Mouse (Mus musculus) embryo, embryonic 11.5 days (tissue): ENCODE measurements around the gene Dpy19l1.

Experiments
- DNase-seq: peaks from one replicate; pipeline ENCODE4 v3.0.0-alpha.2; 2012; ENCODE audit warnings: low read depth, low spot score

Gene Dpy19l1

GRCm38 (mm10) chr9:24503067-24503857 lies at the start of gene Dpy19l1:
Gene Dpy19l1 (minus strand): TSS chr9:24503140.
- peak; percentile 88 for DNase-seq

GRCm38 (mm10) chr9:24538159-24538558 lies 35.2 kb upstream of the Dpy19l1 start:
- DNase-seq, result no peak

GRCm38 (mm10) chr9:24516575-24517139 lies 13.7 kb upstream of the Dpy19l1 start:
- peak; percentile 40 for DNase-seq

- DNase-seq, result no peak
Measured at GRCm38 (mm10) chr9:24514078-24514469, 11.1 kb upstream of the Dpy19l1 start.

GRCm38 (mm10) chr9:24513290-24514077 lies 10.5 kb upstream of the Dpy19l1 start:
- DNase-seq, result no peak

DNA sequence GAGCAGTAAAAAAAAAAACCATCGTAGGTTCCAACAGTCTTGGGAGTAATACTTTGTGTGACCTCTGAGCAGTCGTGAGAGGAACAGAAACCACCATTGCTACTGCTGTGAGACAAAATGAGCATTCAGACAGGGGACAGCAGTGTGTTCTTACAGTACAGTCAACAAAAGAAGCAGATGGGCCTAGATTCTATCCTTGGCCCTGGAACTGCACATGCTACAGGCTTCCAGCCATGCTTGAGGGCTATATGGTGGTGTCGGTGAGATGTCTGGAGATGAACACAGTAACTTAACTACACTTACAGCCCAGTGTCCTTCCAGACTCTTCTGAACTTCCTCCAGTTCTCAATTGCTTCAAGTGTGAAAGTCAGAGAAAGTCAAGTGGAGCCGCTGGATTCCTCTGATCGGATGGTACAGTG lies 9.2 kb upstream of the Dpy19l1 start:
- no peak for DNase-seq

GRCm38 (mm10) chr9:24511371-24512120 lies 8.6 kb upstream of the Dpy19l1 start:
- DNase-seq, result no peak

DNA sequence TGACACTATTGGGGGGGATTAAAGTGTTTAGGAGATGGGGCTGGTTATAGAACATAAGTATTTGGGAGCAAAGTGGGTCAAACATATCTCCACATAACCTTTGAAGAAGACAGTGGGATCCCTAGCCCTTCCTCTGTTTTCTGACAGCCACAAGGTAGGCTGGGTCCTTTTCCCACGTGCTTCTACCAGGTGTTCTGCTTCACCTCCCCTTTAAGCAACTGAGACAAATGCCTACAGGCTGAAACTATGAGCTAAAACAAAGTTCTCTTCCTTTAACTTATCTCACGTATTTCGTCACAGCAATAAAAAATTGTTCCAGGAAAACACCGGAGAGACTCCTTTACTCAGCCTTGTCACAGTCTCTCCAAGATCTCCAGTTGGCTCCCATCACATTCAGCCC lies 5.9 kb upstream of the Dpy19l1 start:
- no peak for DNase-seq

GRCm38 (mm10) chr9:24506510-24506909 lies 3.6 kb upstream of the Dpy19l1 start:
- no peak for DNase-seq

- DNase-seq, result no peak
Measured at GRCm38 (mm10) chr9:24505017-24505763, 2.2 kb upstream of the Dpy19l1 start.

- no peak for DNase-seq
Measured at GRCm38 (mm10) chr9:24504381-24504780, 1.4 kb upstream of the Dpy19l1 start.

DNA sequence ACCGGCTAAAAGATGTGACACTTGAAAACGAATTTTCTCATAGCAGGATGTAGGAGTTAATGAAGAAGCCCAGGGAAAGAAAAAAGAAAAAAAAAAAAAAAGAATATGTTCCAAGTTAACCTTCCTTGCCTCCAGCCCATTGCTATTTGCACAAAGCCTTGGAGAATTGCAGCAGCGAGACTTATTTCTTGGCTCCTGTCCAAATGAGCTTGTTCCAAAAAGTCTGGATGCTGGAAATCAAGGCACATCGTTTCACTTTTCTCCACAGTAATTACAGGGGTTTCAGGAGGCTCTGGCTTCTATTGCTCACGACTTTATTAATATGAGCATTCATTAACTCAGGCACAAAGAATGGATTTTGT lies 899 bp upstream of the Dpy19l1 start:
- DNase-seq, result no peak

DNA sequence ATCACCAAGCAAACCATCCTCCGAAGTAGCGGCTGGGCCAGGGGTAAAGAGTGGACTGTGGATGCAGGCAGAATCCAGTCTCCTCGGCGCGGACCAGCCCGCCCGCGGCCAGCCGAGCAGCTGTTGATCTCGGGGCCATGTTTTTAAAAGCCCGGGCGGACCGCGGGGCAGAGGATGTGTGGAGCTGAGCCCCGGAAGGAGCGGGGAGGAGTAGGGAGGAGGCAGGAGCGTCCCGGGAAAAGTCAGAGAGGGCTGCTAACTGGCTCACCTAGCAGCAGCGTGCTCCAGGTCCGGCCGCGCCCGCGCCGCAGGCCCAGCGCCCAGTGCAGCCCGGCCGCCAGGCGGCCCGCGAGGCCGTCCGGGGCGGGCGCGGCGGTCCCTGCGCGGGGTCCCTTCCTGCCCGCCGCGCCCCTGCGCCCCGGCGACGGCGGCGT lies 352 bp downstream of the Dpy19l1 start:
- DNase-seq, result peak; percentile 36

- DNase-seq, result no peak
Measured at GRCm38 (mm10) chr9:24501618-24502017, 1.3 kb downstream of the Dpy19l1 start.

GRCm38 (mm10) chr9:24496226-24496625 lies 6.7 kb downstream of the Dpy19l1 start:
- DNase-seq, result no peak

- DNase-seq, result no peak
Measured at GRCm38 (mm10) chr9:24490516-24490915, 12.4 kb downstream of the Dpy19l1 start.

- DNase-seq, result no peak
Measured at GRCm38 (mm10) chr9:24488425-24489104, 14.4 kb downstream of the Dpy19l1 start.

DNA sequence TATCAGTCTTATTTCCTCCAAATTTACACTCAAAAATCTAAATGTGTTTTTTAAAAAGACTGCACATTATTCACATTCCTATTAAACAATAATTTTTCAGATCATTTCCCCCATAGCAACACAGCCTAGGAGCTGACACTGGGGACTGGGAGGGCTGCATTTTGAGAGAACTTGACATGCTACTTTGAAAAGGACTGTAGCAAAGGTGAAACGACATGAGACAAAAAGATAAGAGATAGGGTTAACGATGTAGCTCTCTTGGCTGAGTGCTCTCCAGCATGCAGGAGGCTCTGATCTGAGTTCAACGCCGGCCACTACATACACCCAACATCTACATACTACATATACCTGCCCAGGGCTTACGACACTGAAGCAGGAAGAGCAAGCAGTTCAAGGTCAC lies 20.6 kb downstream of the Dpy19l1 start:
- no peak for DNase-seq

DNA sequence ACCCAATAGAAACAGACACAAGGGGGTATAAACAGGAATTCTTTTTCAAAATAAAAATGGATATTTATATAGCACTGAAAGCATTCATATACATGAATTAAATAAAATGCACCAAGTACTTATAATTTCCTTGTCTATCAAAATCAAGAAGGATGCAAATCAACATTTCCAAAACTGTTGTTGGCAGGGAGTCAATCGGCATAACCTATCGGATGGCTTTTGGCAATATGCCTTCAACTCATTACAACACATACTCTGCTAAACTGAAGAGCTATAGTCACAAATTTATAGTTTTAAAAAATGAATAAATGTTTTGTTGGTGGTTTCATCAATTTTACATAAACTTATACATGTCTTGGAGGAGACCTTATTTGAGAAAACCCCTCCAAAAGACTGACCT lies 25.7 kb downstream of the Dpy19l1 start:
- DNase-seq, result no peak

DNA sequence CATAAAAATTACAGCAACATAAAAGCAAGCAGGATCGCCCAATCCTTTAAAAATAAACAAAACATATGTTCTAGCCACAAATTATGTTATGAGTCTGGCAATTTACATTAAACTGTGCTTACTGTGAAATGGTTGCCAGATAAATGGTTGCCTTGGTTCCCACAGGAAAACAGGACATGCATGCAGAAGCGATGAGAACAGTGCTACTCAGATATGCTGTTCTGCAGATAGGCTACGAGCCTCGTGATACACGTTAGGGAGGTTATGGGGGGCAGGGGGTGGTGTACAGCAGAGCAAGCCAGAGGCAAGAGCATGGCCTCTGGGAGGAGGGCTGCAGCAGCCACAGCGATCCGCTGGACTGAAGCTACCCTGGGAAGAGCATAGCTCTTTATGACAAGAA lies 29.1 kb downstream of the Dpy19l1 start:
- no peak for DNase-seq

GRCm38 (mm10) chr9:24472514-24472913 lies 30.4 kb downstream of the Dpy19l1 start:
- DNase-seq, result no peak
